Mouse (Mus musculus): ENCODE results near the gene Sema5a.

Sema5a gene

GRCm38 (mm10) chr15:32437654-32438053, 193.0 kb downstream of the Sema5a start:
- peak; percentile 92 for DNase-seq (ENCODE audit: low read depth)

DNA sequence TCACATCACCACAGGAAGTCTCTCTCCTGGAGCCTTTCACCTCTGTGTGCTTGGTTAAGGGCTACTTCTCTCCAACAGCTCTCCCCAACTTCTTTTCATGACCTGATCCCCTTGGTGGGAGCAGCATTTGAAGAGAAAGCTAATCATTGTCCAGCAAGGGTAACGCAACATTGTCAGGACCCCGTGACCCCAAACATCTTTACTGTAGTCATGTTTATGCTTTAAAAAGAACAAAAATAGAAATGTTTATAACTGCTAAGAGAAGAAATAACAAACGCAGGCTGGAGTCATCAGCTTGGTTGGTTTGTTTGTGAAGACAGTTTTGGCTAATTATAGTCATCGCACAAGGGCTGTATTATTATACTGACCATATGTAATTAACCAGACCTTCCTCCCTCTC, 198.1 kb downstream of the Sema5a start:
- DNase-seq (ENCODE audit: low read depth): no peak

DNA sequence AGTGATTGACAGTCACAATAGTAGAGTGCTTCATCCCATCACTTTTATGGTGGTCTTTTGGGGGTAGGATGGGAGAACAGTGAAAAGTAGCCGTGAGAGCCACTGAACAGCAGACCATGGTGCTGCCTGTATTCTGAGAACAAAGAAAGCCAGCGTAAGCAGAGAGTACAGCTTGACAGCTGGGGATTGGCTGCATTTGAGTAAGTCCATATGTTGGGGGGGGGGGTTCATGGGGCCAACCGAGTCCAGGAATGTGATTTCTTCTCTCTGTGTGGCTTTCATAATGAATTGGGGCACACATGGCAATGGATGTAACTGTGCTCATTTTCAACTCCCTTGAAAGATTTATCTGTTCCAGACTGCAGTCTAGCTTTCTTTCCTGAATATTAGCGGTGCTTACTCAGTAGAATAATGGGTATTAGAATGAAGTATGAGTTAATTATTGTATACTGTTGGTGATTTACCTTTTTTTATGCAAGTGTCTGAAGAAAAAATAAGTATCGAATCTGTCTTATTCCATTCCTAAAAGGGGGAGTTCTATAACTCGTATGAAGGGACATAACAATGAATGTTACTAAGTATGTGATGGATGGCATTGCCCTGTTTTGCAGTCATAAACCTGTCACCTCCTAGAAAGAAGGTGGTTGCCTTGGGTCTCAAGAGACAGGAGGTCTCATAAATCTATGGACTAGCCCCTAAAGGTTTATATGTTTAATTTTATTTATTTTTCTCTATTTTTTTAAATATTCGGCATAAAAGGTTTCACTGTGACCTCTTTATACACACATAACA, 203.1 kb downstream of the Sema5a start:
- no peak for DNase-seq (ENCODE audit: low read depth)

DNA sequence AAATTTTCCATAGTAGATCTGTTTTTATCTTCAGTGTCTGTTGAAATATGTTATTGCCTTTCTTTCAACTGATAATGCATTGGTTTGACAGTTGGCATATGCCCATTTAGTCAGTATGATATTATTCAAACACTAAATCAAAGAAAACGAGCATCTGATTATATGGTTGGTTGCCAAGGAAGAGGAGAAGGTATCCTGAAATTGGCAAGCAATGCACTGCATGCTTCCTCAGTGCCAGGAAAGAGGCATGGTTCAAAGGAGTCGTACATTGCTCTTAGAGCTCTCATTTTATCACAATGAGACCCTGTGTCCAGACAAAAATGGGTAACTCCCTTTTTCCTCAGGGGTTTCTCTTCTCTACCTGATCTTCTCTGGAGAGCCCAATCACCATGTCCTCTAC, 214.4 kb downstream of the Sema5a start:
- no peak for DNase-seq (ENCODE audit: low read depth)

GRCm38 (mm10) chr15:32460238-32460637, 215.6 kb downstream of the Sema5a start:
- no peak for DNase-seq (ENCODE audit: low read depth)

- DNase-seq (ENCODE audit: low read depth): no peak
Observed at GRCm38 (mm10) chr15:32471480-32472050, 227.0 kb downstream of the Sema5a start.

DNA sequence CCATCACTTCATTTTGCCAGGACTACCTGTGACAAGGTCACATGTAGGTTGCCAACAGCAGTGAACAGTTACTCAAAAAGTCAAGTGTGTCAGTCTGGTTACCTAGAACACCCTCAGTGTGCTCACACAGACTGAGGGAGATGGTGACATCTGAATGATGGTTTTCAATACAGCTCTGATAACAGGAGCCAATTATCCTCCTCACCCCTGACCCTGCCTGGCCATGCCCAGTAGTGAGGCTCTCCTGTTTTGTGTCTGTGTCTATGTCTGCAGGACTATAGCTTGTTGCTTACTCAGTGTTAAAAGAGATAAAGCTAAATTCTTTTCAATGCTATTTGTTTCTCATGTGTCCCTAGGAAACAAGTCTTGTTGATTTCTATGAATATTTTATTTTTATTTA, 236.1 kb downstream of the Sema5a start:
- no peak for DNase-seq (ENCODE audit: low read depth)

DNA sequence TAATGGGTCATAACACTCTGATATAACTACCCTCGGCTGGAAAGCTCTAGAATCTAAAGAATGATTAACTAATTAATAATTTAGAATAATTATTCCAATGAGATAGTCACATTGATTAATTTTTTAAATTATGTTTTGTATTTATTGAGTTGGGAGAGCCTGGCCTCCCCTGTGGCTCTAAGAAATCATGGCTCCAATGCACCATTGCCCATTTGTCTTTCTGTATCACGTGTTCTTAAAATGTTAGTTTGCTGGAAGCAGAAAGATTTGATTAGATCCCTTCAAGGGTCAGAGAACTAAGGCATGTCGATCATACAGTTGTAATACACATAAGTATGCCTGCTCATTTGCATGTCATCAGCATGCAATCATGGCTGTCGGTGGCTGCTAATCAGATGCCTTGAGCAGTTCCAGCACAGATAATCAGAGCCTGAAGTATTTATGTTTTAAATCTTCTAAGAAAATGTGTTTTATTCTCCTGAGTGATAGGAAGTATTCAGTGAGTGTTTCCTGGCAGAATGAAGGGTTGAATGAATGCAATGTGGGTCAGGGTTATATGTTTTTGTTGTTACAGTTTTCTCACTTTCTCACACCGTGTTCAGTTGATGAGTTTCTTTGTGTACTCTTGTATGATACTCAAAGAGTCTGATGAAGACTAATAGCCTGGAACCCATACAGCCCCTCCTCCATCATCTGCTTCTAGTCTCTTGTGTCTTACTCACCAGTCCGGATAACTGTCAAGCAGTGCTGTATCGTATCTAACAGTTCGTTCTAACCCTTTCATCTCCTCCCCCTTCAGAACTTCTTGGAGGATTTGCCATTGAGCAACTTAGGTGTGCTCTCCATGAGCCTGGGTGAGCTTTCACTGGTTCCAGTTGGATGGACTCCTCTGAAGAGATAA, 240.7 kb downstream of the Sema5a start:
- DNase-seq (ENCODE audit: low read depth): no peak

DNA sequence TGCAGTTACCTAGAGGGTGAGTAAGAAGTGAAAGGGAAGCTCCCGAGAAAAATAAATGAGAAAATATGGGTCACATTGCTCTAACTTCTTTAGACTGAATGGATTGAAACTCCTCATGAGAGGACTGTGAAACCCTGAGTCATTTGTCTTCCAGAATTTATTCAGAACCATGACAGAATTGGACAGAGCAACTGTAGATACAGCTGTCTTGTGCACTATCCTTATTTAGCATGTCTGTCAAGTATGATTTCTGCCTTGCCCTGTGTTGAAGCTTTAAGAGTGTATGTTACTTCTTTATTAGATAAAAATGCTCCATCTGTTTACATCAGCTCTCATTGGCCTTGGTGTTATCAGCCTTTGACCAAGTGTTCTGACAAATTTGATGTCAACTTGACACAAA, 243.4 kb downstream of the Sema5a start:
- DNase-seq (ENCODE audit: low read depth): no peak

DNA sequence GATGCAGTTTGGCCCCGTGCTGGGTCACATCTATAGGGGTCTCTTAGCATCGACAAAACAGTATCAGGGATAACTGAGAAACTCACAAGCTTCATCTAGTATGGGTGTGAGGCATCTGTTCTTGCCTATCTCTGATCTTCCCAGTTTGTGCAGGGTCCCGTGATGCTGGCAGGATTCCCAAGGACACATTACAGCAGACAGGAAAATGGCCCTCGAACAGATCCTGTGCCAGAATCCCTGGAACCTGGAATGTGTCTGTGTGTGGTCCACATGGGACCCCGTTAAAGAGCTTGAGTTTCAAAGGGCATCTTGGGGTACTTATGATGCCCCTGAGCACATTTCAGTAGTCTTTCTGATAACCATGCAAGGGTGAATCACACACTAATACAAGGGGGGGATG, 249.6 kb downstream of the Sema5a start:
- no peak for DNase-seq (ENCODE audit: low read depth)

DNA sequence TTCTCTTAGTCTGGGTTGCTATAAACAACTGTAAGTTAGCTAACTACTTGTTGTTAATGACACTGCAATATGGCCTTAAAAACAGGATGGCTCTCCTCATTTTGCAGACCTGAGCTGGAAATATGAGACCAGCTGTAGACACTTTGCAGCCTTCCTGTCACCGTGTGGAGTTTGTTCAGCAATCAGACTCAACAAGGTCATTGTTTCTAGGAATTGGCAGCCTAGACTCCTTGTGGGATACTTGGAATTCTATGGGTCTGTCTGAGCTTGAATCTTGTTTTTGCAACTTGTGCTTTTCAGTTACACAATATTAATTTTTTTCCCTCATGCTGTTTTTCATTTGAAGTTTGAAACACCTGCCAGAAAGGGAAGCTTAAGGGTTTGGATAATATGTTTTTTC, 250.3 kb downstream of the Sema5a start:
- peak; percentile 17 for DNase-seq (ENCODE audit: low read depth)

- DNase-seq (ENCODE audit: low read depth): no peak
Observed at GRCm38 (mm10) chr15:32496880-32497279, 252.3 kb downstream of the Sema5a start.

DNA sequence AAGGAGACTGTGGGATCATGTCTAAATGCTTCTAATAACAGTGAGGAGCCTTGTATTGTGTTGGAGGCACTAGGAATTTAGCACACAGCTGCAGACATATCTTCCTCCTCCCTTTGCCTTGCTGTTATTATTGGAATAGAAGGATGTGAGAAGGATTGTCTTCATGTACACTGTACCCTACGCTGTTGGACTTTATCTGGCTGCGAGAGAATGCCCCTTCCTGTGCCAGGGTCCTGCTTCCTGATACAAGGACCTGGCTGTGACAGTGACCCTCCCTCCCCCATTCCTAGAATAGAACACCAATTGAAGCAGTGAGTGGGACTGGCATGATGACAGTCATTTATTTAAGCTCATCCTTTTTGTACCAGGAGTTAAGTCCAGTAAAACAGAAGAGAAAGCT, 261.3 kb downstream of the Sema5a start:
- DNase-seq (ENCODE audit: low read depth): no peak

DNA sequence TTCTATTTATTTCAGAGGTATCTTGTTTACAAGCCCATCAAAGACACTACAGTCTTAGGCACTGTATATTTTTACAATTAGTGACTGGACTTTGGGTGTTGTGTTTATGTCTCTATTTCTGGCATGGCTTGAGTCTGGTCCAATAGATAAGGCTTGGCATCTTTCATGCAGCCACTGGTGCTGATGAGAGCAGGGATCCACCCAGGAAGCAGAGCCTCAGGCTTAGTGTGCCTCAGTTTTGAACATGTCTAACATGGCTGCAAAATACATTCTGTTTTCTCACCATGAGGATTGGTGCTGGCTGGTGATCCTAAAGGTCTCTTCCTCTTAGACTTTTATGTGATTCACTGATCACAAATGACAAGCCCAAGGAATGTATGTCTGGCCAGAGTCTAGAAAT, 263.7 kb downstream of the Sema5a start:
- DNase-seq (ENCODE audit: low read depth): no peak

- DNase-seq (ENCODE audit: low read depth): peak; percentile 21
Observed at GRCm38 (mm10) chr15:32514877-32515276, 270.3 kb downstream of the Sema5a start.

DNA sequence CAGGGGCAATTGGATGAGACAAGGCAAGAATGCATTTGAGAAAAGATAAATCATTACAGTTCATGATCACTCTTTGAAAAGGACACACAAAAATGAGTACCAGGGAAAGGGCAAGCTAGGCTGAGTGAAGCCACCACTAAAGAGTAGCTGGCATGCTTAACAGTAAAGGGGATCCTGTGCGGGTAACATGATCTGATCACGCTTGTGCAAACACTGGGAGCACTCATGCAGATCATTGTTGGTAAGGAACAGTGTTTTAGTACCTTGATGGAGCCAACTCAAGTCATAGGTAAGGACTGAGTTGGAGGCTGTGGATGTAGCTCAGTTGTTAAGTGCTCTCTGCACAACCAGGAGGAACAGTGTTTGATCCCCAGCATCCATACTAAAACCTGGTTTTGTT, 273.3 kb downstream of the Sema5a start:
- no peak for DNase-seq (ENCODE audit: low read depth)

- DNase-seq (ENCODE audit: low read depth): no peak
Observed at GRCm38 (mm10) chr15:32532539-32532938, 287.9 kb downstream of the Sema5a start.

DNA sequence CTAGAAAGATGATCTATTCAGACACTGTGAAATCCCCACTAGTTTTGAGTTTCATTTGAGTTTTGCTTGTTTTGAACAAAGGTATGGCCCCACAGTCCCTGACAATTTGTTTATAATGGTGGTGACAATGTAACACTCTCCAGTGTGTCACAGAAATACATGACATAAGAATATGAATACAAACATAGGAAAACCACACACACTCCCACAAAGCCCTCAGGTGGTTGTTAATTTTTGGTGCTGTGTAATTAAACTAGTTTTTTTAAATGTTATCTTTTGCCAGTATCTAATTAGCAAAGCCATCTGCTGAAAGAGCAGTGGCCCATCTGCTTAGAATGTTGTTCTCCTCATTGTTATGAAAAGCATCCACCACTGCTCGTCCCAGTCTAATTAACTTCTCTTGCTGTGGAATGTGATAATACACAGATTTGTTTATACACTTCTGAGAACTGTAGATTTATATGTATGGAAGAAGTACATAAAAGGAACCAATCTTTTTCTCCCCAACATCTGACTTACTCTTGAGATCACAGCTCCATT, 289.0 kb downstream of the Sema5a start:
- no peak for DNase-seq (ENCODE audit: low read depth)

DNA sequence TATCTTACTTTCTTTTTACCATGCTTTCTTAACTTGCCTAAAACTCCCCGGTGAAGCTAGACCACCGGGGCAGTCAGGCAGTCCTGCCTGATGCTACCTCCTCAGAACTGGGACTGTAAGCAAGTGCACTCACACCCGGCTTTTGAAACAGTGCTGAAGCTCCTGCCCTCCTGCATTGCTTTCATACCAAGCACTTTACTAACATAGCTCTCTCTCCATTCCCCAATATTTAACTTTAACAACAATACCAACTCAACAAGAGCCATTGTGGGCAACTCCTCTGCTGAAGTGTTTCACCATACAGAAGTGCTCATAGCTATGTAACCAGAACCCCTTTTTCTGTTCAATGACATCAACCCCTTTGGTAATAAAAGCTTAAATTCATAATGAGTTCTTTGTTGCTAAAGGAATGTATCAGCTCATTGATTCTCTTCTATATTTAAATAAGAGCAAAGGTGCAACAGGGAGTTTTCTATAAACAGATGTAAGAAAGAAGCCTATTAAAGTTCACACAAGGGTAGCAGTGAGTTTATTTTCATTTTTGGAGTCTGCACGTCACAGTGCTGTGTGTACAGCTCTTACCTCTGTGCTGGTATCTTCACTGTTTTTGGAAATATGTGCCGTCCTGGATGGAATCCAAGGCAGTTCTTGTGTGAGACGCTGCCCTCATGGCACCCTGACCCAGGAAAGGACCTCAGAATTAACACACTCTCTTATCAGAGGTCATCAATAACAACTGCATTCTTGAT, 292.3 kb downstream of the Sema5a start:
- DNase-seq (ENCODE audit: low read depth): no peak

- no peak for DNase-seq (ENCODE audit: low read depth)
Observed at GRCm38 (mm10) chr15:32537504-32537792, 292.8 kb downstream of the Sema5a start.

DNA sequence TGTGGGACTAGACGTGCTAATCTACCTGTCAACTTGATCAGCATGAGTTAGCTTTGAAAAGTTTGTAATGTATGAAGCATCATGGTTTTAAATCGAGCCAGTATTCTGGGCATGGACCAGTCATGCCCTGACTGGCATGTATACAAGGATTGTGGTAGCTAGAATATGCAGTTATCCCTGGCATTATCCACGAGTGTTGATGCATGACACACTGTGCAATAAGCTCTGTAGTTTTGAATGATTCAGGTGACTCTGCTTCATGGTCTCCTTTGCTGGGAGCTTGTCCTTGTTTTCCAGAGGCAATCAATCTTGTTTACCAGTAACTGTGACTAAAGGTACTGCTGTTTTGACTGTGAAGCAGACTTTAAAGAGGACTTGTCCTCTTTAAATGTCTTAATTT, 293.5 kb downstream of the Sema5a start:
- DNase-seq (ENCODE audit: low read depth): no peak

DNA sequence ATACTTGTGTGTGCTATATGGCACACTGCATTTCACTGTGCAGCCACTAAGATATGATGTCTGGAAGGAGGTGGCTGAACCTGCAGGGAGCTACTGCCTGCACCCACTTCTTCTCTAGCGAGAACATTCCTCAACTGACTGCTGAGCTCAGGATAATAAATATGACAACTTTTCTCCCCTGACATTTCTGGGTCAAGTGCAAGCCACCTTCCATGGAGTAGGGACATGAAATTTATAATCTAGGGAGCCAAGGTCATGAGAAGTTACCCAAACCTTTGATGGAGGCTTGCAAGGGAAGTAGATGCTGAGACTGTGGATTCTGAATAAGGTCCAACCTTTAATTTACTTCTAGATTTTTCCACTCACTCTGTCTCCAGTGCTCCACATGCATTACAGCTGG, 298.1 kb downstream of the Sema5a start:
- DNase-seq (ENCODE audit: low read depth): no peak
